1 mouse cellular context compared by ENCODE assay signal in genomic region chr16:91455868-91456267, GRCm38 (mm10).
TF ChIP-seq lines count a peak whose summit lies in the region.

No protein-coding gene starts in this region.

TF ChIP-seq in CH12.LX, 34 proteins besides CTCF, POLR2A, EP300 and RAD21 (continued from another document):
- peak; percentile 47; the same call in 1 of the 2 replicates for TF ChIP-seq JUN (IDR thresholded peaks at IDR 0.05; ENCODE audit: insufficient read depth, low read depth, low read length)
- TF ChIP-seq ZMIZ1 (IDR thresholded peaks at IDR 0.05; ENCODE audit: low read depth, low read length): no peak
- 0 out of 2 replicates have a peak, but pooled peaks have one; percentile 20 for TF ChIP-seq SIN3A (IDR thresholded peaks at IDR 0.05; ENCODE audit: low read length)
- TF ChIP-seq RCOR1 (conservative IDR thresholded peaks at IDR 0.05; ENCODE audit: low read depth, low read length): 0 out of 2 replicates have a peak, but pooled peaks have one; percentile 58
- TF ChIP-seq POLR2AphosphoS2 (IDR thresholded peaks at IDR 0.05; ENCODE audit: low read depth, low read length): no peak
- peak; percentile 33; the same call in 1 of the 2 replicates for TF ChIP-seq BHLHE40 (IDR thresholded peaks at IDR 0.05; ENCODE audit: low read depth, low read length)
- no peak for TF ChIP-seq MYC (IDR thresholded peaks at IDR 0.05; ENCODE audit: low read depth, low read length)
- no peak for TF ChIP-seq TBP (conservative IDR thresholded peaks at IDR 0.05; ENCODE audit: low read depth, low read length)
- TF ChIP-seq ZNF384 (IDR thresholded peaks at IDR 0.05; ENCODE audit: low read depth, low read length): no peak
- TF ChIP-seq CHD2 (IDR thresholded peaks at IDR 0.05; ENCODE audit: low read length): peak; percentile 36; the same call in 1 of the 2 replicates
- TF ChIP-seq IRF4 (IDR thresholded peaks at IDR 0.05; ENCODE audit: low read depth, low read length): peak; percentile 90
